Mouse (Mus musculus) embryonic fibroblast, embryonic 13.5 days (primary cell): ENCODE measurements around the gene Macrod2.

Experiments
- CTCF ChIP-seq: IDR thresholded peaks from 2 replicates; pipeline ENCODE4 v1.5.1; 2011; ENCODE audit warnings: mild to moderate bottlenecking, control low read depth, low read length, moderate library complexity, borderline replicate concordance; ENCODE audit not compliant: insufficient read depth
- POLR2A ChIP-seq: IDR thresholded peaks from 2 replicates; pipeline ENCODE4 v1.6.1; 2011; ENCODE audit warnings: low read depth, mild to moderate bottlenecking, control low read depth, low read length, moderate library complexity

DNA sequence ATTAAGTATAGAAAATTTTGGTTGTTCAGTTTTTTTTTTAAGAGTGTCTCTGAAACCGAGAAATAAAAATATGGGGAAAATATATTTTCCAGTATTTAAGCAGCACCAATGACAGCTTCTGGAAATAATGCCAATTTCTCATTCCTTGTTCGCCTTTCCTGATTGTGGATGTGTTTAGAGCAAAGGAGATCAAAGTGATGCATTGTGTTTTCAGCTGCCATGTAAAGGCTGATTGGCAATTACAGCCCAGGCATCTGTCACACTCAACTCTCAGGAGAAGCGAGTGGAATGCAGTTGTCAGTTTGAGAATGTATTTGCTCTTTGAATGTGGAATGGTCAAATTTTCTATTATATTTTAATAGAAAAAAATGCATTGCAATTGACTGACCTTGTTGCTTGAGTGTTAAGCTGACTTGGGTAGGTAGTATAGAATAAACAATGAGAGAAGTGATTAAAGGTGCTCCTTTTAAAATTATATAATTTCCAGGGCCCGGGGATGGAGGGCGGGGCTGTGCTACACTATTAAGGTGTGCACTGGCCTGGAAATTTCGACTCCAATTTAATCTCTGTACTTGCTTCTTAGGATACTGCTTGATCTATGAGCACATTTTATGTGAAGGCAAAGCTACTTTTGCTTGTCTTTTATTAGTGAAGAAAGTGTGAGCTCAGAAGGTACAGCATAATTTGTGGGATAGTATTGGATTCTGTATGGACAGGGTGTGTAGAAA lies 629.4 kb downstream of the Macrod2 start:
- TF ChIP-seq CTCF = no peak
- no peak for TF ChIP-seq POLR2A
